Mouse (Mus musculus): ENCODE measurements at regions not wholly inside any gene's neighbourhood (a gene's known extent, or its start where the extent isn't known, plus 50 kb on each side); places are given as distances from the start of the nearest gene placed in this dataset.

- no peak for TF ChIP-seq CHD2 (IDR thresholded peaks at IDR 0.05; ENCODE audit: low read depth, low read length)
- no peak for TF ChIP-seq ZC3H11A (IDR thresholded peaks at IDR 0.05; ENCODE audit: borderline replicate concordance, low read depth, low read length)
- no peak for TF ChIP-seq ZNF384 (IDR thresholded peaks at IDR 0.05; ENCODE audit: low read depth, low read length)
Observed at GRCm38 (mm10) chr3:78988120-78988519, 298.2 kb downstream of the Rapgef2 start.

Measured in ES-E14 (cell line).